Mouse (Mus musculus) embryo, embryonic 11 days (tissue): Measurements from ENCODE around the gene Ada.
A peak's percentile ranks its signal among the peaks of the same experiment; 100 is the strongest.

ENCODE experiments used
- DNase-seq: peaks from one replicate; pipeline ENCODE4 v3.0.0-alpha.2; 2015

Ada gene

DNA sequence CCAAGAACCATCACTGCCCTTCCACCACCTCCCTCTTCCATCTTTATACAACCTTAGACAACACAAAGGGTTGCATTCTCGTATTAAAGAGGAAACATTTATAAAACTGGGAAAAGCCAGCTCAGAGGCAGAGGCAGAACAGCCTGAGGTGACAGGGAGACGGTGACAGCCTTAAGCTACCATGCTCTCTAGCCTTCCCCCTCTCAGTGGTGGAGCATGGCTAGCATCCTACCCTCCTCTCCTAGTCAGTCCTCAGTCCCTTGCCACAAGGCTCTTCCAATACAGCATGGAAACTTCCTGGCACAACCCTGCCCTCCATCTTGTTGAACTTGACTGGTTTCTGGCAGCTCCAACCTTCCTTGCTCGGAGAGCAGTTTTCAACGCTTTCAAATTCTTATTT lies 21.7 kb downstream of the Ada start:
- DNase-seq, result no peak

DNA sequence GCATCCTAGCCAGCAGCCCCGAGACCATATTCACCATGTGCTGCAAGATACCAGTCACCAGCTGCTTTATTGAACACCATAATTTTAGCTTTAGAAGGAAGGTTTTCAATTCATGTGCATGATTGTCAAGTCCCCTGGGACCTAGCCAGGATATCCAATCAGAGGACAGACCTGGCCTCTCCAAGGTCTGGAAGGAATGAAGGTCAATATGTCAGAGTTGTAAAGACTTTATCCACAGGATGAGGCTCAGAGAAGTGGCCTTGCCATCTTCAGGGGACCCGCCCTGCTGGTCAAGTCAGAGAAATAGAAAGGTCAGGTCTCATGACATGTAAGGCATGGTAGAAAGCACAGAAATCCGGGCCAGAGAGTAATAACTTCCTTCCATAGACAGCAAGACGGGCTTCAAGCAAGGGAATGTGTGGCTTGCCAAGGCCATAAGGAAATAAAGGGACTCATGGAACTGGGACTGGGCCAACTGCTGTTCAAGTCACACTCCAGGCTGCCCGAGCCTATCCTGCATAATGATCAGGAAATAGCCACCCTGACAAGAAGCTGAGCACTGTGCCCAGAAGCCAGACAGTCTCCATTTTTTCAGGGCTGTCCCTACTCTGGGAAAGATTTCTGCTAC lies 23.2 kb downstream of the Ada start:
- DNase-seq, result no peak

DNA sequence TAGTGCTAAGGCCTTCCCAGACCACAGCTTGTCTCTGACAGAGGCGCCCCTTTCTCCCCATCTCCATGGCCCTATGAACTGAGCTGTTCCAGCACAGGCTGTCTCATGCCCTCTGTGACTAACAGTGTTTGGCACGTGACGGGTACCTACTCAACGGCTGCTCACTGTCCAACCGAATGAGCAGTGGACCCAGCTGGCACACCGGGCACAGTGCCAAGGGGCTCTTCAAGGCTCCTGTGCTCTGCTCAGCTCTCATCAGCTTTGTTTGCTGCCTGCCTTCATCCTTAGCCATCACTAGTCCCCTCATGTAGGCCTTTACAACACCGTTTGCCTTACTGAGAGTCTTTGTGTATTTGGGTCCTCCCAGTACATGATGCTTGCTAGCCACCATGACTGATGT lies 27.5 kb downstream of the Ada start:
- no peak for DNase-seq

DNA sequence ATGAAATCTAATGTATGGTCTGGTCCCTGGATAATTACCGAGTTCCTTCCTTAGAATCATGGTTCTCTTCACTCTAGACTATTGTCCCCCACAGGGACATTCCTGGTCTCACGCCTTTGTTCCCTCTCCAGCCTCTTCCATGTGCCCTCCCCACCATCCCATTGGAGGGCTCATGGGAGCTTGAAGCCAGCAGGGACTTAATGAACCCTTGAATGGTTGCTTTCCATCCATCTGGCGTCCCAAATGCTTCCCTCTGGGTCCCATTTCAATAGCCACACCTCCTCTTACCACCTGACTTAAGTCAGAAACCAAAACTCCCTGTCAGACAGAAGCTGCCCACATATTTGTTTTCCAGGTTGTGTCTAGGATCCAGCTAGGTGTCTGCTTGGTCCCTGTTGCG lies 30.4 kb downstream of the Ada start:
- no peak for DNase-seq

DNA sequence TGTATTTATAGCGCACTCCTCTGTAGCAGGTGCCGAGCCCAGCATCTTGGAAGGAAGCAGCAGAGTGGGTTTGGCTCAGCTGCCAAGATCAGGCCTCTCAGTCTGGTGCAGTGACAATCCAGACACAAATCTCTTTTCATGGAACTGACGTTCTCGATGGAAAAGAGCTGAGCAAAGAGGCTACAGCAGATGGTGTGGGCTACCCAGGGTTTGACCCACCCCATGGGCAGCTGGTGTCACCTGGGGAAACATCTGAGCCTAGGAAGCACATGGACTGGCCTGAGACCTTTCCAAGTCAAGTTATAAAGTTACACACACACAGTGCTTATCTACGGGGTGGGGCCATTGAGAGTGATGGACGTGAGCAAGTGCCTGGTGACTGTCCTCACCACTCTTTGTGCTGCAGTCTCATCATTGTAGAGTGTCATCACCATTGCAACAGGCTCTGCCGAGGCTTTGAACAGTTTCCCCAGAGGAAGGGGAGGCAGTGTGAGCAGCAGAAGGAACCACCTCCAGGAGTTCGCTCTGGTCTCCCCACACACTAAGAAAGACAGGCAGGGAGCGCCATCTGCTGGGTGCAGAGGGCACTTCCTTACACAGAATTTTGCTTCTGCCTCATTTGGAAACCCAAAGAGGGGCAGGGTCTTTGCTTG lies 31.0 kb downstream of the Ada start:
- peak; percentile 86 for DNase-seq

DNA sequence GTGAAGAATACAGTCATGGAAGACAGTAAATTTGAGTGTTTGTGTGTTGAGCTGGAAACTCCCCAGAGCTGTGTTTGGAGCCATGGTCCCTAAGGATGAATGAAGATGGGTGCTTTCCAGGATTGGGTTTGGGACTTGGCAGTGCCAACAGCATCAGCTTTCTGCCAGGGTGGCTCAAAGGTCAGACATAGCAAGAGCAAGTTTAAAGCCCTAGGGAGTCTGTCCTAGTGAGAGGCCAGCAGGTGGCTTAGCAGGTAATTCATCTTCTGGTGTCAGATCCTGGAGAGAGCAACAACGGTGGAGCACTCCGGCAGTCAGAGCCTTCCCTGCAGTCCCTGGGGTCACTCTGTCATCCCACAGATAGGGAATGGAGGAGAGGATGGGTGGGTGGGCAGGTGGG lies 31.5 kb downstream of the Ada start:
- no peak for DNase-seq

DNA sequence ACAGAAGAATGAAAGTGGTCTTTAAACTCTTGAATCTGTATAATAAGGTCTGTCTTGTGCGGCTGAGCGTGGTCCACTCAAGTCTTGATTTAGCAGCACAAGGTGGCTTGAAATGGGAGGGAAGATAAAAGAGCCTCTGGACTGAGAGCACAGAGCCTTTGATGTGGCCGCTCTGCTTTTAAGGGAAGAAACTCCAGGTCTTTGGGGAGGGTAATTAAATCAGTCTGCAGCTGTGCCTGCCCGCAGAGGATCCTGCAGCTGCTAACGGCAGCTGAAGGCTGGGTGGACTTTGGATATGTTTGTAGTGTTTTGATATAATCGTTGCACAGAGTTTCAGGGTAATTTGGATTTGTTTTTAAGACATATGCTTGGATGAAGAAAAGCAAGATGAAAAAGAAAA lies 33.2 kb downstream of the Ada start:
- DNase-seq, result peak; percentile 74

DNA sequence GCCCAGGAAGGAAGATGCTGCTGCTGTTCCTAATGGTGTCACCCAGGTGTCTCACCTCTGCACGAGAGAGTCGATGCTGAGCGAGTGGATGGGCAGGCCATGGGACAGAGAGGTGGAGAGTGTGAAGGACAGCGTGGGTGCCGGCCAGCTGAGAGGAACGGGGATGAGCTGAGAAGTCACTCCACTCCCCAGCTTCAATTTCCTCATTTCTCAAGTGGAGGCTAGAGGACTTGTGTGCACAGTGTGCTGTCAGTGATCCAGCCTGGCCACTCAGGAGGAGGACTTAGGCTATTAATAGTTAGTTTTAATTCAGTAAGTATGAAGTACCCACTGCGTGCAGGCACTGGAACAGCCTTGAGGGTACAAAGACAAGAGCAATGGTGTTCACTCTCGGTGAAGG lies 33.6 kb downstream of the Ada start:
- no peak for DNase-seq

DNA sequence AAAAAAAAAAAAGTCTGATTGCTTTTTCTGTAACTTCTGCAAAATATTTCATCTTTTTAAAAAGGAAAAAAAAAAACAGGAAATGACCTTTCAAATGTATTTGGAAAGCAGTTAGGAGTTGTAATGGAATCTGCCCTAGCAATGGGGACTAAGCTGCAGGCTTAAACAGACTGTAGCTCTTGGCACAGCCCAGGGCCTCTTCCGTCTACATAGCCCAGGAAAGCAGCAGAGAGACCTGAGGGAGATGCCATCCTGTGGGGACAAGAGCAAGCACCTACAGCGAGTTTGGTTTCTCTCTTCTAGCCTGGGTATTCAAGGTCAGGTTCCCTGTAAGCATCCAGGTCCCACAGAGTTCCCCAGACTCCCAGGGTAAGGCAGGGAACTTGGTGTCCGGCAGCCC lies 36.7 kb downstream of the Ada start:
- no peak for DNase-seq

DNA sequence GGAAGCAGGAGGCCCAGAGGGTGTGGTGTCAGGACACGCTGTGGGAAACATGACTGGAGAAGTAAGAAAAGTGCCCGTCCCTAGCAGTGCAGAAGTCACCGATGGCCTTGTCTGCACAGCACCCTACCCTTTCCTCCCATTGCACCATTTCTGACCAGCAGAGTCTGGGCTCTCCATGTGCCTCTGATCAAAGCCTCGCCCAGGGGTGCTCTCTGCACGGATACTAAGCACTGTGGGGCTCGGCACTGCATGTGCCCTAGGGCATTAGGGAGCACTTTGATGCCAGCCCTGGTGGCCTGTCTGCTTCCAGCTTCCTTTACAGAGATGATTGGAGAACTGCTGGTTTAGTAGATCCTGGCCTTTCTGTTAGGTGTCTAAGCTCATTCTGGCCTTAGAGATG lies 37.2 kb downstream of the Ada start:
- no peak for DNase-seq

DNA sequence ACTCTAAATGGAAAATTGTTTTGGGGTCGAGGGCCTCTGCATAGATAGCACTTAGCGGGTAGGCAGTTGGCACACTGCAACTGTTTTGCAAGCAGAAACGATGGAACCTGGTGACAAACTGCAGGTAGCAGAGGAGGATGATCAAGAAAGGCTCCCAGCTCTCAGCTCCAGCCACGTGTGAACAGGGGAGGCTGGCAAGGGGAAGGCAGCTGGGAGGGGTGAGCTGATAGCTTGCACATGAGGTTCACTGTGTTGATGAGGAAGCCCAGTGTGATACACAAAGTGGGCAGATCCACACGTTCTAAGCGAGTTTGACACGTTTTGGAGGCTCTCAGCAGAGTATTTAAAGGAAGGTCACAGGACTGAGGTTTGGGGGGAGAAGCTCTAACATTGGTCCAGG lies 37.6 kb downstream of the Ada start:
- no peak for DNase-seq

DNA sequence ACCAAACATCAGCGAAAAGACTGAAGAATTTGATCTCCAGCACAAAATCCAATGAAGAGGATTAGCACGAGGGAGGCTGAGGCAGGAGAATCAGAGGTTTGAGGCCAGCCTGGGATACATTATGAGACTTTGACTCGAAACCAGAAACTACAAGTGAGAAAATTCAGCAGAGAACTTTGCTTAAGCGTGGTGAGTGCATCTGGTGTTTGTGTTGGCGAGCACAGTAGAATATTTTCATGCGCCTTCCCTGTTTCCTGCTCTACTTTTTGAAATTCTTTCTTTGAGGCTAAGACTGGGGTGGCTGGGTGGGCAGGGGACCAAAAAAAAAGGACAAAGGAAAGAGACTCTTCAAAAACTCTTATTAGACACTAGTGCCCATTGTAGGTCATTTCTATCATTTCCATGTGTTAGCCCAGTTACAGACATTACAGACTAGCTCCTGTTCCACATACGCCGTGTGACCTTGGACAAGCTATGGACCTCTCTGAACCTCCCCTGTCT lies 38.6 kb downstream of the Ada start:
- DNase-seq, result no peak

DNA sequence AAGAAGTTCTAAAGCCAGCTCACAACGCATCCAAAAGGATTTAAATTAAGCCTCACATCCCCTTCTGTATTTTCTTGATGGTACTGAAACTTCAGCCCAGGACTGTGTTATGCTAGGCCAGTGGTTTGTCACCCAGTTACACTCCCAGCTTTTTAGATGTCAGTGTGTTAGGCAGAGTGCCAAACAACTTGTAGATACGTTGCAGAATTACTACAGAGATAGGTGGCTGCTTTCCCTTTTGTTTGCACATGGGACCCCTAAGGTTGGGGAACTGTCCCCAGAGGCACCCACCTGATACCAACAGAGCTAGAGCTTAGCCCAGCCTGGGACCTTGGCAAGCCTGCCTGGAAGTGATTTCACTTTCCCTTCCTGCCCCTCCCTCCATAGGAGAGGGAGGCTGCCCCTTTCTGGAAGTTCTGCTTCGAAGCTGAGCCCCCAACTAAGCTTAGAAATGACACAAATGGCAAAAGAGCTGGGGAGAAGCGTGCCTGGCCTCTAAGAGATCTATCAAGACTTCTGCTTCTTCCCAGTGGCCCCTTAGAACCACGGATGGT lies 39.4 kb downstream of the Ada start:
- no peak for DNase-seq

DNA sequence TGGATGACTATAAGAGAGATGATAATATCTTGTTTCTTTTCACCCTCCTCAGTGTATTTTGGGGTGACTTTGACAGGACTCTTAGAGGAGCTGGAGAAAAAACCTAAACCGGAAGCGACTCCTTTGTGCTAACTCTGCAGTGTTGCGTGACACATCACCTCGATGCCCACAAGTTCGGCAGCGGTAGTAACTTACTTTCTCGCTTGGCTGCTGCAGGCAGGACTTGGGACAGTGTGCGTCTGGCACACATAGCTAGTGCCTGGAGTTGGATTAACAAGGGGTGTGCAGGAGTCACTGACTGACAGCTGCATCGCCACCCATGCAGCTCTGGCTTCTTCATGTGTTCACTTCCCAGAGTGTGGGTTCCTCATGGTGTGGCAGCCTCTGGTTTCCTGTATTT lies 40.0 kb downstream of the Ada start:
- DNase-seq, result no peak

DNA sequence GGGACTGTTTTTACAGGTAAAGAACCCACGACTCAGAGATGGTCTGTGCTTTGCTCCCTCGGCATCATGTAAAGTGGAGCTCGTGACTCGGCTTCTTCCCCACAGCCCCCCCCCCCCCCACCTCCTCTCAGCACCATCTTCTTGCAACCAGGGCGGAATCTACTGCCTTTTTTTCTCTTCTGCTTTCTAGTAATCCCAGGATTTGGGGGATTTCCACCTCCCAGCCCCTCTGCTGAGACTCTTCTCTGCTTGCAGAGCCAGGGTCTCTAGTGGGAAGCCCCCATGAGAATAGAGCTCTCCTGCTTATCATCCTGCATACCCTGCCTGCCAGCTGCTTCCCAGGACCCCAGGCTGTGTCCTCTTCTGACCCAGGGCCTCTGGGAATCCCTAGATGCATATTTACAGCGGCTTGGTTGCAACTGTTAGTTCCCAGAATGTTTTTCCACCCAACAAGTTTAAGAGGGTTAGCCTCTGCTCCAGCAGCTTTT lies 41.2 kb downstream of the Ada start:
- no peak for DNase-seq

DNA sequence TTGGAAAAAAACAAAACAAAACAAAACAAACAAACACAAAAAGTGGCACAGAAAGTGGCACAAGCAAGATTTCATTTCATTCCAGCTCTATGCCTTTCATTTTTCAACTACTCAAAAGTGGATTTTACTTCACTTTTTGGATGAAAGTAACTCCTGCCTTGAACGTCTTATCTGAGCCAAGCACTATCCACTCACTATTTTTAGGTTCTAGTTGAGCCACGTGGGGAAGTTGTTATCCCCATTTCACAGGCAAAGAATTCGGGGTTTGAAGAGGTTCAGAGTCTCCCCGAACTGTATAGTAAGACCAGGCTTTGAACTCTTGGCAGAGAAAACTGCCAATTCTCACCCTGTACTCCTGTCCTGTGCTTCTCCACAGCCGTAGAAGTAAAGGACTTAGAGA lies 41.7 kb downstream of the Ada start:
- no peak for DNase-seq

DNA sequence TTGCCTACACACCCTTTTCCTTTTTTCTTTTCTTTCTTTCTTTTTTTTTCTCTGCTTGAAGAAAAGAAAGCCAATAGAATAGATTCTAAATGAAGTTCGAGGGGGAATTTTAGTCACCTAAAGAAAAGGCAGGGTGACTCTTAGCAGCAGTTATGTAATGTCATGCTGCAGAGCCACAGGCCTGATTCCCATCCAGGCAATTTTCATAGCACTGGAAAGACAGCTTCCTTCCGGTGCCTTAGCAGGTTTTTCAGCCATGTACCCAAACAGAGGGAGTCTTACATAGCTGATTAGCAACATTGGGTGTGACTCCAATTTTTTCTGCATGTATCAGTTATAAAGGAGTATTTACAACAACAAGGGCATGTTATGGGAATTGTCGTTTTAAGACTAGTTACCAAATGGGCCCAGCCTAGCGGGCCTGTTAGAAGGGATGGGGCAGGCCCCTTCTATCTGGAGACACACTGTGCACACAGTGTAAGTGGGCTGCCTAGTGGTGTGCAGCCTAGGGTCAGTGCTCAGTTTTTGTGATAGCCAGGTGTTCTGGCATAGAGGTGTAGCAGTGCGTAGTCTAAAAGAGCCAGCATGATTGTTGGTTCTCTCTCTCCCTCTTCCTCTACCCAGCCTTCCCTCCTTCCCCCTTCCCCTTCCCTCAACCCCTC lies 46.3 kb downstream of the Ada start:
- DNase-seq, result no peak

DNA sequence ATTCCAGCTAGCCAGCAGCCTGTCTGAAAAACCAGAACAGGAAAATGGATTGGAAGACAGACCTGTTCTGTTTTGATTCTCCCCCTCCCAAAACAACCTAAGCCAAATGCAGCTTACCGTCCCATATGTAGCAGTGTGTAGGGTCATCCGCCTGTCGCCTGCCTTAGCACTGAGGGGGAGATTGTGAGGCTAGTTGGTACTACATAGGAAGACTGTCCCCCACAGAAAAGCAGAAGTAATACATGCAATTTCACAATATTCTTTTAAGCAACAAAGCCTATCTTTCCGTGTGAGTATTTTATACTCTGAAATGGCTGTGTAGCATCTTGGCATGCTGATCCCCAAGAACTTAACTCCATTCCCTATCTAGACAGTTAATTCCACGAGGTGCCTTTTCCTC lies 47.1 kb downstream of the Ada start:
- DNase-seq, result no peak

DNA sequence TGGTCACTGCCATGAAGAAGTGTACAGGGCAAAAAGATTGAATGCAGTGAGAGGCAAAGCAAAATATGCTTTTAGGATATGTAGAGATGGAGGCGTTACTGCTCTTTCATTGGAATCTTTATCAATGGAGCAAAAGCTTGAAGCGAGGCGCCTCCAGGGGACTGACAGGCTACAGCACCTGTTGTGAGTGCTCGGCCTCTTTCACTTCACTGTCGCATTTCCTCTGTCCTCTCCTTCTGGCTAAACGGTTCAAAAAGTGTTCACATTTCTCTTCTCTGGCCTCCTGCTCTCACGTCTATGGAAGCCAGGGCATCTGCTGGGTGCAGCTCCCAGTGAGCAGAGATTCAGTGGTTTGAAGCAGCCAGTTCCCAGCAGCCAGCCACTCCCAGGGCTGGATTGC lies 47.6 kb downstream of the Ada start:
- DNase-seq, result no peak

DNA sequence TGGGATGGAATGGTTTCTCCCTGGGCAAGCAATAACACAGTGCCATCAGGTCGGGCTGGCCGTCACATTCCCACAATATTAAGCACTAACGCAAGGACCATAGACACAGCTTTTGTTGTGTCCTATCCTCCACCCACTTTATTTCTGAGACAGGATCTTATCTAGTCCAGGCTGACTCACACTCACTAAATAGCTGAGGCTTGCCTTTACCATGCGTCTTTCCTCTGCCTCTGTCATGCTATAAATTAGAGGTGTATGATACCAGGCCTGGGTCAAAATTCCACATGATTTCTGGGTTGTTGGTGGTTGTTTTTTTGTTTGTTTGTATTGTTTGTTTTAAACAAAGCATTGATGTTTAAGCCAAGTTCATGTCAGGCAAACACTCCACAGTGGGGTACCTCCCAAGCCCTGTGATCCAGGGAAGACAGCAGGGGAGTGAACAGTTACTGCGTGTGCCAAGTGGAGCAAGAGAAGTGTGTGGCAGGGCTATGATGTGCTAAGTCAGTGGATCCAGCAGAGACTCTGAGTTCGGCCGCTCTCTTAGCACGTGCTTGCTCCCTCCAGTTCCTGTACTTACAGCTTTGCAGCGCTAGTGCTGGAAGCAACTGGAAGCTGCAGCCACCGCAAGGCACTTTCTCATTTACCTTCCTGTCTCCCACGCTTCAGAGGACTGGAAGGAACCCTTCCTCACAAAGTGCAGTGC lies 50.8 kb downstream of the Ada start:
- DNase-seq, result no peak

DNA sequence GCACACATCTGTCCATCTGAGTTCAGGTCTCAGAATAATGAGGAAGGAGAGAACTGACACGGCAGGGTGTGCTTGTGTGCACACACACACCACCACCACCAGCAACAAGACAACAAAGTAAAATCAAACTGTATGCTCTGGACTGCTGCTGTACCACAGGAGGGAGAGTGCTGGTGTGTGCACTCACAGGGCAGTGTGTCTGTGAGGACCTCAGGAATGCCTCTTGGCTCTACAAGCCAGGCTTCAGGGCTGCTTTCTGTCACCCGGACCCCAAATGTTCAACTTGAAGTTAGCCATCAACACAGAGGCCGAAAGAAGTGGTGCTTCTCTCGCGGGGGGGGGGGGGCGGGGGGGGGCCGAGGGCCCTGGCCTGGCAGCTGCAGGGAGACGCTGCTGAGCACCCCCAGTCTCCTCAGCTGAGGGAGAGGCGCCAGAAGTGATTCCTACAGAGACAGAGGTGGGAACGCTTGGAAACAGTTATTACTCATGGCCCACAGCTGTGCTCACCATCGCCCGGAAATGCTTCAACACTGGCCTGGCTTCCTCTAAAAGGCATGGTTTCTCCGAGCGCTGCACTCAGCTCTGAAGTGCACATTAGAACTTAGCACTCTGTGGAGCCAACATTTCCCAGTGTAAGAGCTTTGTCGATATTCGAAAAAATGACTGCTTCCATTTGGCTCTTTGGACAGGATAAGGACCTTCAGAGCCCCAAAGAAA lies 52.1 kb downstream of the Ada start:
- no peak for DNase-seq

DNA sequence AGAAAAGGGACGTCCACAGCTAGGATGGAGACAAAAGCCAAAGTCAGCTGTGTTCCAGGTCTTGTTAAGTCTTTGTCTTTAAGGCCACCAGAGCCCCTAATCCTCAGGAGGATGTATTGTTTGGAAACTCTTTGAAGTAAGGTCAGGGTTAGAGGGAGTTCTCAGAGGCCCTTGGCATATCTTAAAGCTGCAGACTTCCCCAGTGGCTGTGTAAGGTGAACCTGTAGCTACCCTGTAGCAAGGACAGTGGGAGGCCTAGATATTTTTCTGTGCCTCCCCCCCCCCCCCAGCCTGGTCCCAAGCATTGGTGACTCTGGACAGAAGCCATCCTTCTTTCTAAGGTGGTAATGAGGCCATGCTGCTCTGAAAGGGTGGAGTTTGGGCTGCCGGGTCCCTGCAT lies 53.3 kb downstream of the Ada start:
- no peak for DNase-seq
